Mouse (Mus musculus): ENCODE data around the gene Shmt1.

The Shmt1 gene

GRCm38 (mm10) chr11:60796342-60796741, 15.2 kb downstream of the Shmt1 start:
- no peak for DNase-seq (ENCODE audit: low spot score in 2 of 2)

DNA sequence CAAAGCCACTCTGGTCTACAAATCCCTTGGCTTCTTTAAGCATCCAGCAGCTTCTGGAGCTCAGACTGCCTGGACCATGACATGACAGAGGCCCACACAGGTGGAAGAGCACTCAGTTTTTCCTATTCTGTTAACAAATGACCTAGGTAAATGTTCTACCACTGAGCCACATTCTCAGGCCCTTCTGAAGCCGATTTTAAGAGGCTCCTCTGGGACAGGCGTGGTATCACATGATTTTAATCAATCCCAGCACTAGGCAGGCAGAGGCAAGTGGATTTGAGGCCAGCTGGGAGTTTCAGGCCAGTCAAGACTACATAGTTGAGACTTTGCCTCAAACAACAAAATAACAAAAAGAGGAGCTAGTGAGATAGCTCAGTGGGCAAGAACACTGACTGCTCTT, 21.0 kb downstream of the Shmt1 start:
- no peak for DNase-seq (ENCODE audit: low spot score in 2 of 2)

DNA sequence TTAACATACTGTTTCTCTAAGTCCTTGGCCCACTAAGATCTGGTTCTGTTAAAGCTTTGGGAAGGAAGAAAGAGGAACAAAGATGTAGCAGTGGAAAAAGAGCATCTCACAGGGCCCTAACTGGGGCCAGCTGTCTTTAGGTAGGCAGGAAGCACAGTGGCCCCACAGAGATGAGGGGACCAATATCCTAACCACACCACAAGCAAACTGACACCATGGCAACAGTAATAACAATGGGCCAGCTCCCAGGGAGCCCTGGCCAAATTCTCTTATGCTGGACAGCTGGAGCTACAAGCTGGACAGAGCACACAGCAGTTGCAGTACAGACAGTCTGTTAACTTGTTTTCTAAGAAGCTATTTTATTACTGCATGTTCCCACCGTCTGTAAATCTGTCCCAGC, 23.9 kb downstream of the Shmt1 start:
- DNase-seq (ENCODE audit: low spot score in 2 of 2): no peak

DNA sequence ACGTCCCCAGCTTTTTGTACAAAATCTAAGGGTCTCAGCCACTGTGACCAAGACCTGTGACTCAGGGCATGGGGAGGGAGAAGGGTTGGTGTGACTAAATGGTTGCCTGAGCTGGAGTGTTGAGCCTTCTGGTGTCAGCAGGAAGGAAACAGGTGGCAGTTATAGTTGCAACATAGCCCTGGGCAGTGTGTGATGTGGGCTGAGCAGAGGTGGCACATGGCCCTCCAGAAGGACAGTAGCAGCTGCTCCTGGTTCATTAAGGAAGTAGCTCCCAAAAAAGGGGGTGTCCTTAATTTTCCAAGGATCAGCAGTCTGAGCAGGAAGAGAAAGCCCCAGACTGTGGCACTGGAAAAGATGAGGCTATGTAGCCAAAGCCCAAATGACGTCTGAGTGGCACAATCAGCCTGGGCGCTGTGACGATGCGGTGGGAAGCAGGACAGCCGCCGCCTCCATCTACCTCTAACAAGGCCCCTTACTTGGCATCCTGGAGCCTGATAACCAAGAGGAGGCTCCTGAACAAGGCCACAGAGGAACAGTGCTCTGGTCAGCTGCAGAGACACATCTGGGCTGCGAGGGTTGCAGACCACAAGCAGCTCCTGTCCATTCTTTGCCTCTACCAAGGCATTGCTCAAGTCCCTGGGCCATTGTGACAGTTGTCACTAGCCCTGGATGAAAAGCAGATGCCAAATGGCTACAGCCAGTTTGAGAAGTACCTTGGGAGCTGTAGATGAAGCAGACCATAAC, 27.2 kb downstream of the Shmt1 start:
- no peak for DNase-seq (ENCODE audit: low spot score in 2 of 2)

- no peak for DNase-seq (ENCODE audit: low spot score in 2 of 2)
These were observed 31.8 kb downstream of the Shmt1 start for GRCm38 (mm10) chr11:60779673-60780189.

DNA sequence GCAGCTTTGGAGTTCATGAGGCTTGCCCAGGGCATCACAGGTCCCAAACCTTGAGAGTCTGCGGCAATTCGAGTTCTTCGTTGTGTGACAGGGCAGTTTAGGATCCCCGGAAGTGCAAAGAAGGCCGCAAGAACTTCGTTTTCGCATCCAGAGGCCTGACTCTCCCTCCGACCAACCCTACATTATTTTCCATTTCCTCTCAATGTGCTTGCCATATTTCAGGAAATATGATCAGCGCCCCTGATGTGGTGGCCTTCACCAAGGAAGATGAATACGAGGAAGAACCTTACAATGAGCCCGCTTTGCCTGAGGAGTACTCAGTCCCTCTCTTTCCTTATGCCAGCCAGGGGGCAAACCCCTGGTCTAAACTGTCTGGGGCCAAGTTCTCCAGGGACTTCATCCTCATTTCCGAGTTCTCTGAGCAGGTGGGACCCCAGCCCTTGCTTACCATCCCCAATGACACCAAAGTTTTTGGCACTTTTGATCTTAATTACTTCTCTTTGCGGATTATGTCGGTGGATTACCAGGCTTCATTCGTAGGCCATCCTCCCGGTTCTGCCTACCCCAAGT, 33.6 kb downstream of the Shmt1 start:
- DNase-seq (ENCODE audit: low spot score in 2 of 2): no peak

DNA sequence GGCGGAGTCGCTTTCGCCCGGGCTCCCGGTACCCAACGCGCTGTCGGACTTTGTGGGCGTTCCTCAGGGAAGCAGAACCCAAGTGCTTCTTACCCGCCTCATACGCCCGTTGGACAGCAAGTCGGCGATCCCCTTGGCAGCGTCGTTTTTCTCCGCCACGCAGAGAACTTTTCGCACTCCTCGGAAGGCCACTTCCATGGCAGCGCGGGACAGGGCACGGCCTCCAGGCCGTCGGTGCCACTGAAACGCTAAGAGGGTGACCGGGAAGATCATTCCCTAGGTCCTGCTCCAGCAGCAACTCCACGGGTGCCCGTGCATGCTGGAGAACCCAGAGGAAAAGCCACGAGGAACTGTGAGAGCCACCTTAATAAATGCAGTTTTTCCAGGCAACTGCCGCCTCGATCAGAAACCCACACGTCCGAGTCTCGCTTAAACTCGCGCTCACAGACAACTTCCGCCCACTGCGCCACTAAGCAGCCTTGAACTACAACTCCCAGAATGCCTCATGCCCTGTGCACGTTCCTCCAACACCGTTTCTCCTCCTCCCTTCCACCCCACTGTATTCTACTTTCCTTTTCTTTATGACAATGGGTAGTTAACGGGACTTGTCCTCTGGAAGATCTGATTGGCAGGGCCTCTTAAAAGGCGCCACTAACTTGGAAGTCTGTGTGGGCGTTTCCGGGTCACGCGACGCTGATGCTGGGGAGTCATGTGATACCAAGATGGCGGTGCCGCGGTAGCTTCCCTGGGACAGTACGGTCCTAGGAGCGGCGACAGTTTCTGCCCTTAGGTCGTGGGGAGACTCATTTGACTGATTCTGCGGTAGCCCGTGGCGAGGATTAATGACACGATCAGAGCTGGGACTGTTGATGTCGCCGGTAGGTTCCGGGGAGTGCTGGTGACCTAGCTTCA, 34.4 kb downstream of the Shmt1 start, which contains the start of the genes Top3a and Smcr8:
Top3a (minus strand) TSS at position 537 of the 912 bp plus-strand sequence.
Smcr8 (plus strand) TSS at position 696 of the 912 bp plus-strand sequence.
- peak; percentile 77 to 80 for DNase-seq (ENCODE audit: low spot score in 2 of 2)

DNA sequence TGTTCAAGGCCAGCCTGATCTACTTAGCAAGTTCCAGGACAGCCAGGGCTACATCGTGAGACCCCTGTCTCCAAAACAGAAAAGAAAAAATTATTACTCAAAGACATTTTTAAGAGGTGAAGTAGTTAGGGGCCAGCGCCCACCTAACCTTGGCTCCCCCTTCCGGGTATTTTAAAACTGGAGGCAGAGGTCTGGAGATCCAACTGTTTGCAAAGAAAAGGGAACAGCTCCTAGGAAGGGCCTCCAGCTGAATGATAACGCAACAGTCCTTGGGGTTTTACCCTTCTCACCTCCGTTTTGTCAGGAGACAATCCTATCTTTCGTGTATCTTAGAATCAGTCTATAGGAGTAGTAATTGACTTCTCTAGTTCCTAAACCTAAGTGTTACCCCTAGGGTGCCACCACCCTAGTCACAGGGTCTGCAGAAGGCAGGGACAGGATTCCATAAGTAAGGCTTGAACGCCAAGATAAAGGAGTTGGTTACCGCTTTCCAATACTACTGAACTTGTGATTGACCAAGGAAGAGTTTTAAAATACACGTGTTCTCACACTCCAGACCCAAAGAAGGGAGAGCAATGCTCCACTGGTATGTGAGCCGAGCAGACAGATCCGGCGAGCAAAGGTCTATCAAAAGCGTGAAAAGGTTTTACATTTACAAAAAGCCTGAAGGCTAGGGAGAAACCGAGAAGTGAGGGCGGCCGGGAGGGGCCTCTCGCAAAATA, 35.2 kb downstream of the Shmt1 start:
- DNase-seq (ENCODE audit: low spot score in 2 of 2): peak in 1 of 2 experiments; percentile 62

DNA sequence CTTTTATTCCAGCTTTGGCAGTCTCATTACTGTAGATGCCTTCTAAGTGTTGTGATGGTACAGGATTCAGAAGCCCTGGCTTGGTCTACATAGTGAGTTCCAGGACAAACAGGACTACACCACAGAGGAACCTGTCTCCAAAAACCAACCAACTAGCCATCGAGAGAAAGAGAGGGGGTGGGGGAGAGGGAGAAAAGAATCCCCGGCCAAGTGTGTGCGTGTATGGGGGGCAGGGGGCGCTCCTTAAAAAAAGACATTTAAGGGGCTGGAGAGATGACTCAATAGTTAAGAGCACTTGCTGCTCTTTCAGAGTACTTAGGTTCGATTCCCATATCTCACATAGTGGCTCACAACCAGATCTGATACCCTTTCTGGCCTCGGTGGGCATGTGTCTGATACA, 35.9 kb downstream of the Shmt1 start:
- DNase-seq (ENCODE audit: low spot score in 2 of 2): no peak

DNA sequence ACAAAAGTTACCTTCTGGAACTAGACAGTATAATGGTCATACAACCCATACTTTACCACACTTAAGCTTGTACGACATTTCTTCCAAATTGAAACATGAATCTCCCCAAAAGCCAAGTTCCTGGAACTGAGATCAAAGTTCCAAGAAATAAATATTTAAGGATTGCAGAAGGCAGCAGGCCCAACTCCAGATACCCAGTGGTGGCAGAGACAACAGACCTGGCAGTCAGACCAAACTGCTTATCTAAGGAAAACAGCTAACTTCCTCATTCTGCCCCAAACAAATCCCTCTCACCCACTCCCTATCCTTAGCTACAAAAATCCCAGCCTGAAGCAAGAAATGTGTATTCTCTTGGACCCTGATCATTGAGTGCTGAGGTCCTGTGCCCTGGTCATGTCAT, 36.7 kb downstream of the Shmt1 start:
- no peak for DNase-seq (ENCODE audit: low spot score in 2 of 2)

DNA sequence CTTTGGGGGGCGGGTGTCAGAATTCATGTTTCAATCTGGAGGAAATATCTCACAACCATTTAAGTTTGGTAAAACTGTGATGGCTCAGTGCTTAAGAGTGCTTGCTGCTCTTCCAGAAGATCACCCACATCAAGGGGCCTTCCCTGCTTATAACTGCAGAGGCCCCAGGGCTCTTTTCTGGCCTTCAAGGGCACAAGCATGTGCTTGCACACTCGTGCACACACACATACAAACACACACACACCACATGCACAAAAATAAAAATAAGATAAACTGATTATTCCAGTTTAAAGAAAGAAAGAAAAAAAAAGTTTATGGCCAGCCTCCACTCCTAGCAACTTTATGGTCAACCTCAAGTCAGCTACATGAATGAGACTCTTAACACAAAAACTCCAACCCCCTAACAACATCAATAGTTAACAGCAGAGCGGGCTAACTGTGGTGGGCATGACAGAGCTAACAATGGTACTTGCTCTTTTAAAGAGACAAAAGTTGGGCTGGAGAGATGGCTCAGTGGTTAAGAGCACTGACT, 37.3 kb downstream of the Shmt1 start:
- DNase-seq (ENCODE audit: low spot score in 2 of 2): no peak

GRCm38 (mm10) chr11:60772161-60772560, 39.4 kb downstream of the Shmt1 start:
- no peak for DNase-seq (ENCODE audit: low spot score in 2 of 2)

- DNase-seq (ENCODE audit: low spot score in 2 of 2): no peak
These were observed 40.7 kb downstream of the Shmt1 start for GRCm38 (mm10) chr11:60770776-60771175.

DNA sequence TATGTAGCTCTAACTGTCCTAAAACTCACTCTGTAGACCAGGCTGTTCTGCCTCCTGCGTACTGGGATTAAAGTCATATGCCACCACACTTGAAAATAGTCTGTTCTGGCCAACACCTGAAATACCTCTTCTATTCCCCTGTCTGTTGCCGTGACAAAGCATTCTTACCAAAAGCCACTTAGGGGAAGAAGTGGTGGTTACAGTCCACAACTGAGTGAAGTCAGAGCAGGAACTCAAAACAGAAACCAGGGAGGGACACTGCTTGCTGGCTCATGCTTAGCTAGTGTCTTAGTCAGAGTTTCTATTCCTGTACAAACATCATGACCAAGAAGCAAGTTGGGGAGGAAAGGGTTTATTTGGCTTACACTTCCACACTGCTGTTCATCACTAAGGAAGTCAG, 42.2 kb downstream of the Shmt1 start:
- no peak for DNase-seq (ENCODE audit: low spot score in 2 of 2)

DNA sequence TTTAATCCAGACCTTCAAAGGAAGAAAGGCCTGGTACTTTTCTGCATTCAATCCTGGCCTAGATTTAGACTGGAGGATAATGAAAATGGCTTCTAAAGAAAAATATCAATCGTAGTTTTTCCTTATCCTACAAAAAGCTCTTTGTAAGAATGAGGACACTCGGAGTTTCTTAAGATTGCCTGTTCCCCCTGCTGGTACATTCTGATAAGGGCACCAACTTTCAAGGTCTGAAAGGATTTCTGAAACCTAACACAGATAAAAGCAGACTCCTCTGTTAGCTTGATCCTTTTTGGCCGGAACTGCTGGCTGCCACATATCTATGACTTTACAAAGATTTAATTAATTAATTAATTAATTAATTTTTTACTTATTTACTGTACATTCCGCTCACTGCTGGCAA, 44.5 kb downstream of the Shmt1 start:
- no peak for DNase-seq (ENCODE audit: low spot score in 2 of 2)

DNA sequence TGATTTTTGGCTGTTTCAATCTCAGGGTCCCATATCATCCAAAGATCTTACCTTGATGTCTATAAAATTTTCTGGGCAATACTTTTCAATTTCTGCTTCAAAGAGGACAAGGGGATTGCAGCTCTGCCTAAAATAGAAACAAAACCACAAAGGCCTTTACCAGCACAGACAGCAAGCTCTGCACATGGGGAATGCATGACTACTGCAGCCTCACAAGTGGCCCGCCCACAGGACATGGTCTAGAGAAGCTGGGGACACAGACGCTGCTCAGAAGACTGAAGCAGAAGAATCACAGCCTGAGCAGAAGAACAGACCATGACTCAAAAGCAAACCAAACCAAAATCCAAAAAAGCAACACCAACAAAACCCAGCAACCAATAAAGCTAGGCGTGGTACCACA, 49.8 kb downstream of the Shmt1 start:
- DNase-seq (ENCODE audit: low spot score in 2 of 2): no peak

DNA sequence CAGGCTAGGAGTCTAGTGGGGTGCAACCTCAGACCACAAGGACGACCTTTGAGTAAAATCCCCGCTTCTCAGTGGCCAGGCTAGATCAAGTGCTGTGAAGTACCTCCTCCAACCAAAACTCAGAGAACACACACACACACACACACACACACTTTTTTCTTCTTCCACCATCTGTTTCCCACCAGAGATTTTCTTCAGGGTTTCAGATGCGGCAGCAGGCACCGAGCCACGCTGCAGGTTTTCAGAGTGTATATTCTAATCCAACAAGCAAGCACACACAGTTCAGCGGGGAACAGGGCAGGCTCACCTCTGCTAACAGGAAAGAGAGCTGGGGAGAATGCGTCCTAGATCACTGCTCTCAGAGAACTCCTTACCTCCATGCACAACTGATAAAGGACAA, 55.9 kb downstream of the Shmt1 start:
- DNase-seq (ENCODE audit: low spot score in 2 of 2): no peak

DNA sequence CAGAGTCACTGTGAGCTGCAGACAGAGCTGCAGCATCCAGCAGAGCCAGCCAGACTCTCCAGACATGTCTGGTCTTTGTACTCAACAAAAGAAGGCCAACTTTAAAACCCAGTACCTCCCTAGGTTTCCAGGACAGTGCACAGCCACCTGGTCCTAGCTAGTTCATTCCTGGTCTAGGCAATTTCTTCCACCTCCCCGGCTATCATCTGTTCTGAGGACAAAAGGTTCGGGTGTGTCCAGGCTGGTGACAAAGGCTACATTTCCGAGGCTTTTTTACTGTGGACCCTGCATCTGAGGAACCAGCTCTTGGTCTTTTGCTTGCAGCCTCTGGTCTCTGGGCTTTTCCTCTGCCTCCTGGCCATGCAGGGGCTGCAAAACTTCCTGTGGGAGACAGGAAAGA, 71.2 kb downstream of the Shmt1 start:
- no peak for DNase-seq (ENCODE audit: low spot score in 2 of 2)

Data from urinary bladder, adult 18-20 months (tissue).